Mouse (Mus musculus) ES-Bruce4 (cell line): ENCODE results near the gene Ablim2. TPM values are rescaled to one million over a fixed set of nuclear protein-coding genes. Genes with fewer than 3 reads are reported as not detected.

Source experiments
- H3K27ac ChIP-seq: 2 replicates; pipeline ENCODE4 v1.5.1; 2012; ENCODE audit warnings: low read length, inconsistent platforms; ENCODE audit not compliant: insufficient read depth
- H3K27me3 ChIP-seq: 2 replicates; pipeline ENCODE4 v1.6.1; 2012; ENCODE audit warnings: mild to moderate bottlenecking, low read length, inconsistent platforms; ENCODE audit not compliant: control insufficient read depth, poor library complexity, insufficient read depth, severe bottlenecking
- H3K36me3 ChIP-seq: 2 replicates; pipeline ENCODE4 v1.6.1; 2012; ENCODE audit warnings: inconsistent platforms, mild to moderate bottlenecking, low read length, moderate library complexity; ENCODE audit not compliant: control insufficient read depth, poor library complexity, insufficient read depth, severe bottlenecking
- H3K4me1 ChIP-seq: one replicate; pipeline ENCODE4 v1.8.1; 2011; ENCODE audit warnings: low read length; ENCODE audit not compliant: control insufficient read depth, insufficient read depth
- H3K4me3 ChIP-seq: 2 replicates; pipeline ENCODE4 v1.5.1; 2011; ENCODE audit warnings: low read depth, mild to moderate bottlenecking, low read length
- H3K9ac ChIP-seq: 2 replicates; pipeline ENCODE4 v1.6.1; 2012; ENCODE audit warnings: low read depth, mild to moderate bottlenecking, inconsistent platforms; ENCODE audit not compliant: poor library complexity, severe bottlenecking
- H3K9me3 ChIP-seq: replicated peaks from 2 replicates; pipeline ENCODE4 v1.6.1; 2012; ENCODE audit warnings: mild to moderate bottlenecking, low read length, inconsistent platforms; ENCODE audit not compliant: control insufficient read depth, poor library complexity, insufficient read depth, severe bottlenecking
- CTCF ChIP-seq: IDR thresholded peaks from one replicate; pipeline ENCODE4 v1.8.1; 2011; ENCODE audit warnings: low read depth, low read length
- EP300 ChIP-seq: IDR thresholded peaks from 2 replicates; pipeline ENCODE4 v1.6.1; 2011; ENCODE audit warnings: low read depth, low read length; ENCODE audit not compliant: insufficient read depth
- POLR2A ChIP-seq: IDR thresholded peaks from one replicate; pipeline ENCODE4 v1.8.1; 2011; ENCODE audit warnings: low read length; ENCODE audit not compliant: insufficient read depth
- polyA plus RNA-seq: library from polyadenylated mRNA; stranded (reverse); fragments of >200 nt; gene quantifications from 2 replicates; pipeline ENCODE4 v1.2.4, GENCODE M21; 2011; ENCODE audit warnings: low read depth; ENCODE audit not compliant: missing spikeins, insufficient read depth, insufficient read length

The Ablim2 gene
- polyA plus RNA-seq, 1 experiment: 6.1 TPM

DNA sequence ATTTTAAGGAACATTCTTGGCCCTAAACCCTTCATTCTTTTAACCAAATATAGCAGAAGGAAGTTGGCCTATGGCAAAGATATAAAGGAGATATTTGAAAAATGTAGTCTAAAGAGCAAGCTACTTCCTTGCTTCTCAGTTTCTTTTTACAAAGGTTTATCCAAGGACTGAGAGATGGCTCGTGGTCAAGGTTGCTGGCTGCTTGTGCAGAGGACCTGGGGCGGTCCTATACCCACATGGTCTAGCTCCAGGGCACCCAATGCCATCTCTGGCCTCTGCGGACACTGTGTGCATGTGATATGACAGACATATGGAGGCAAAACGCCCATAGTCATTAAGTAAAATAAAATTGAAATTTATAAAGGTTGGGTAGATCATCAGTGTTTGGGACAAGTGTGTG is 138.2 kb downstream of the Ablim2 start:
- Histone ChIP-seq H3K36me3 (no peaks in the 10 kb centered on the region), H3K9me3 (no peaks in the 10 kb centered on the region), H3K9ac (no peak overlapping the region), H3K27ac (no peak overlapping the region), H3K4me1 (peaks cover 2% of the 10 kb centered on the region), H3K4me3 (no peak overlapping the region), H3K27me3 (no peaks in the 10 kb centered on the region)
- no peak for TF ChIP-seq EP300

DNA sequence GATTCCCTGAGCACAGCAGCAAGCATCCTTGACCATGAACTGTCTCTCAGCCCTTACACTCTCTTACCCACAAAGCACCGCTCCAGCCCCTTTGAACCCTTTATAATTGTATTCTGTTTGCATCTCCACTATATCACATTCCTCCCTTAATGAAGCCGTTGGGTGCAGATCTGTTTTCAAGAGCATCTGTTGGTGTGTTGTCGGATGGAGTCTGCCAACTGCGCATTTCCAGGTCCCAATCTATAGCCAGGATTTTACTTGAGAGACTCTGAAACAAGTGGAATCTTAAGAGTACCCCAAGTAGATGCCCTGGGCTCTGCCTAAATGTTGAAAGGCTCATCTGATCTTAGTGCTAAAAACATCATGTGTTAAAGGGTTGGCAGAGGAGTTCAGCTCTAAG is 138.9 kb downstream of the Ablim2 start:
- Histone ChIP-seq H3K27me3 (no peaks in the 10 kb centered on the region), H3K9ac (no peak overlapping the region), H3K27ac (no peak overlapping the region), H3K4me3 (no peak overlapping the region), H3K36me3 (no peaks in the 10 kb centered on the region), H3K4me1 (peaks cover 2% of the 10 kb centered on the region), H3K9me3 (no peaks in the 10 kb centered on the region)
- TF ChIP-seq EP300: no peak
- no peak for TF ChIP-seq POLR2A
- no peak for TF ChIP-seq CTCF

DNA sequence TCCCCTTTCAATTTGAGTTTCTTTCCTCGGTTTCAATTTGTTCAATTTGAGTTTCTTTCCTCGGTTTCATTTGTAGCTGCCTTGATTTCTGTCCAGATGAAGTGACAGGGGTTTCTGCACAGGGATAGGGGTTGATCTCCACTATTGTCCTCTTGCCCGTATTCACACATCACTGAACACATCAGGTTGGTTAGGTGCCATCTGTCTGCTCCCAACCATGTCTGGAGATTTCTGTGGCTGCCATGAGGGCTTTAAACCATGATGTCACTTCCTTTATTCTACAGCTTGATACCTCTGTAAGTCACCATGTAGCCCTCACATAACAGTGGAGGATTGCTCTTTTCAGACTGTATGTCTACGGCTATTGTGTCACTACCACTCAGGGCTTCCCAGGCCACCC is 139.5 kb downstream of the Ablim2 start:
- no peaks in the 10 kb centered on the region for H3K27me3 ChIP-seq
- H3K9me3 ChIP-seq: no peaks in the 10 kb centered on the region
- H3K4me1 ChIP-seq: peaks cover 2% of the 10 kb centered on the region
- H3K27ac ChIP-seq: no peak overlapping the region
- no peaks in the 10 kb centered on the region for H3K36me3 ChIP-seq
- H3K4me3 ChIP-seq: no peak overlapping the region
- H3K9ac ChIP-seq: no peak overlapping the region
- TF ChIP-seq CTCF: no peak
- TF ChIP-seq POLR2A: no peak
- no peak for TF ChIP-seq EP300

DNA sequence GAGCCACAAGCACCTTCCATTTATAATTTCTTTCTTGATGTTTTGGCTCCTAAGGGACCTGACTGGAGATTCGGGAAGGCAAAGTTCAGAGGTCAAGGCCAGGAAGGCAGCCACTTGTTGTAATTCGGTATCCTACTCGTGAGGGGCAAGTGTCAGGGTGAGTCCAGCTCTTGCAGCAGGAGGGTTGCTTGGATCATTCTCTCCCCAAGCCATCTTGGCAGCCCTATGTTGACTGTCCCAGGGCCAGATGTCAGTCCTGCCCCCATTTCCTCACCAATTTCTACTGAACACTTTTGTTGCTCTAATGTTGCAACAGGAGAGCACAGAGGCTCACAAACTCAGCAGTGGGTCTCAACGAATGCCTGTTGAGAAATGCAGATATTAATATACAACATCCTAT is 140.4 kb downstream of the Ablim2 start:
- Histone ChIP-seq H3K27me3 (no peaks in the 10 kb centered on the region), H3K9me3 (no peaks in the 10 kb centered on the region), H3K27ac (no peak overlapping the region), H3K4me3 (no peak overlapping the region), H3K9ac (no peak overlapping the region), H3K36me3 (no peaks in the 10 kb centered on the region), H3K4me1 (peaks cover 2% of the 10 kb centered on the region)
- no peak for TF ChIP-seq CTCF

DNA sequence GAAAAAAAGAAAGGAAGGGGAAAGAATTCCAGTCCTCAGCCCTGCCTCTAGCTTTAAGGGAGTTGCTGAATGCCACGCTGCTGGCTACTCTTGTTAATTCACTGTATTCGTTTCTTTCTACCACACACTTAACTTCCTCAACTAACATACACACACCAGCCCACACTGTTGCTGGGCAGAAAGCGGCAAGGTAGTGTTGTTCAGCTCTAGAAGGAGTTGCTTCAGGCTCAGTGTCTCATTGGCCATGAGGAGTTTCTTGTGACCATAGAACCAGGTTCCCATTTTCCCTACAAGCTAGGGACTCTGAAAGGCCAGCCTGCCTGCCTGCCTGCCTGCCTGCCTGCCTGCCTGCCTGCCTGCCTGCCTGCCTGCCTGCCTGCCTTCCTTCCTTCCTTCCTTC is 141.3 kb downstream of the Ablim2 start:
- Histone ChIP-seq H3K36me3 (no peaks in the 10 kb centered on the region), H3K9ac (no peak overlapping the region), H3K27ac (no peak overlapping the region), H3K4me1 (peaks cover 2% of the 10 kb centered on the region), H3K27me3 (no peaks in the 10 kb centered on the region), H3K4me3 (no peak overlapping the region), H3K9me3 (no peaks in the 10 kb centered on the region)
- no peak for TF ChIP-seq CTCF
- no peak for TF ChIP-seq POLR2A
- no peak for TF ChIP-seq EP300

DNA sequence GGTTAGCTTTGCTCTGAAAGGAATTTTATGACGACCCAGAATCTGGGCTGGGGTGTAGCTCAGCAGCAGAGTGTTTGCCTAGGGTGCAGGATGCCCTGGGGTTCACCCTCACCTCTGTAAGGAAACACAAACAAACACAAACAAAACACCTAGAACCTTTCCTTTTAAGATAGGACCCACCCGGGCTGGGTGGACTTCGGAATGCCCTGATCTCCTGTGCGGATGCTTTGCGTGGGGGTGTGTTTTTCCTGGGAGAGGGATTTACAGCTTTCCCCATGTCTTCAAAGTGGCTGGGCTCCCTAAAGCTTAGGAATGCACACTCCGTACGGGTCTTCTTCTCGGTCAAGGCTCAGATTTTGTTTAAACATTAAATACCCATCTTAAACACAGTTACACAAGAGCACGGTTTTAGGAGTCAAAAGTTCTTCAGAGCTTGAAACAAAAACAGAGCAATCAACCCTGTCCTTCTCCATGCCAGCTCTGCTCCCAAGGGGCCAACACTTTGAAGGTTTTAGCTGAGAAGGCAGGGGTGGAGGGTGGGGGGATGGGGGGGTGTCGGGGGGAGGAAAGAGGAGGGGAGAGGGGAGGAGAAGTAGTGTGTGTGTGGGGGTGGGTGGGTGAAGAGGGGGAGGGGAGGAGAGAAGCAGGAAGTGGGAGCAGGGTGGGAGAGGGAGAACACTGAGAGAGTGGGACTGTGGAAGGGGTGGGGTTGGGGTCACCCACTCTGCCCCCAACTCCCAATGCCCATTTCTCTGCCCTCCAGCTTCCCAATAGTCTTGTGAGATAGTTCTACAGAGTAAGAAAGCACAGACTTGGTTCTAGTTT is 142.9 kb downstream of the Ablim2 start:
- Histone ChIP-seq H3K4me3 (no peak overlapping the region), H3K27ac (peak overlapping the region; percentile 29), H3K9me3 (no peaks in the 10 kb centered on the region), H3K9ac (peak overlapping the region; percentile 8; the same call in 1 of the 2 replicates), H3K36me3 (no peaks in the 10 kb centered on the region), H3K27me3 (no peaks in the 10 kb centered on the region), H3K4me1 (peaks cover 2% of the 10 kb centered on the region)
- TF ChIP-seq CTCF: no peak
- no peak for TF ChIP-seq EP300
- TF ChIP-seq POLR2A: no peak
